Mouse (Mus musculus): ENCODE results near the gene Bmx. TPM values are rescaled to one million over a fixed set of nuclear protein-coding genes. Genes with fewer than 3 reads are reported as not detected.
A peak's percentile ranks its signal among the peaks of the same experiment; 100 is the strongest.

Bmx gene
- total RNA-seq (2015), result 27.4 and 30.8 TPM in 2 replicates
- 40.8 and 42.4 TPM in 2 replicates for total RNA-seq (2017)

- peak; percentile 61 for ATAC-seq (ENCODE audit: poor library complexity, severe bottlenecking)
Observed at GRCm38 (mm10) chrX:164258057-164258456, at the start of gene Bmx. Bmx (minus strand) TSS chrX:164258193.

GRCm38 (mm10) chrX:164306250-164306649 lies 48.3 kb upstream of the Bmx start:
- no peak for ATAC-seq (ENCODE audit: poor library complexity, severe bottlenecking)

GRCm38 (mm10) chrX:164291147-164291546 lies 33.2 kb upstream of the Bmx start:
- ATAC-seq (ENCODE audit: poor library complexity, severe bottlenecking), result no peak

- peak; percentile 96 for ATAC-seq (ENCODE audit: poor library complexity, severe bottlenecking)
Observed at GRCm38 (mm10) chrX:164287077-164287476, 29.1 kb upstream of the Bmx start.

- no peak for ATAC-seq (ENCODE audit: poor library complexity, severe bottlenecking)
Observed at GRCm38 (mm10) chrX:164283808-164284207, 25.8 kb upstream of the Bmx start.

GRCm38 (mm10) chrX:164280918-164281647 lies 23.1 kb upstream of the Bmx start:
- ATAC-seq (ENCODE audit: poor library complexity, severe bottlenecking), result peak; percentile 78

- no peak for ATAC-seq (ENCODE audit: poor library complexity, severe bottlenecking)
Observed at GRCm38 (mm10) chrX:164275536-164275935, 17.5 kb upstream of the Bmx start.

GRCm38 (mm10) chrX:164270603-164271002 lies 12.6 kb upstream of the Bmx start:
- peak; percentile 61; the same call in 1 of the 2 replicates for ATAC-seq (ENCODE audit: poor library complexity, severe bottlenecking)

- ATAC-seq (ENCODE audit: poor library complexity, severe bottlenecking), result peak; percentile 82
Observed at GRCm38 (mm10) chrX:164269285-164269761, 11.3 kb upstream of the Bmx start, which contains the start of gene Pir. Pir (plus strand) TSS chrX:164269371.

- ATAC-seq (ENCODE audit: poor library complexity, severe bottlenecking), result no peak
Observed at GRCm38 (mm10) chrX:164264861-164265260, 6.9 kb upstream of the Bmx start.

GRCm38 (mm10) chrX:164262286-164262685 lies 4.3 kb upstream of the Bmx start:
- ATAC-seq (ENCODE audit: poor library complexity, severe bottlenecking), result no peak

- peak; percentile 74 for ATAC-seq (ENCODE audit: poor library complexity, severe bottlenecking)
Observed at GRCm38 (mm10) chrX:164258662-164259061, 669 bp upstream of the Bmx start.

- peak; percentile 75 for ATAC-seq (ENCODE audit: poor library complexity, severe bottlenecking)
Observed at GRCm38 (mm10) chrX:164256527-164256926, 1.5 kb downstream of the Bmx start.

- no peak for ATAC-seq (ENCODE audit: poor library complexity, severe bottlenecking)
Observed at GRCm38 (mm10) chrX:164246722-164247121, 11.3 kb downstream of the Bmx start.

- 0 out of 2 replicates have a peak, but pooled peaks have one; percentile 27 for ATAC-seq (ENCODE audit: poor library complexity, severe bottlenecking)
Observed at GRCm38 (mm10) chrX:164245714-164246113, 12.3 kb downstream of the Bmx start.

GRCm38 (mm10) chrX:164233380-164233779 lies 24.6 kb downstream of the Bmx start:
- ATAC-seq (ENCODE audit: poor library complexity, severe bottlenecking), result no peak

- ATAC-seq (ENCODE audit: poor library complexity, severe bottlenecking), result peak; percentile 88
Observed at GRCm38 (mm10) chrX:164221989-164222388, 36.0 kb downstream of the Bmx start.

GRCm38 (mm10) chrX:164200547-164200946 lies 57.4 kb downstream of the Bmx start:
- ATAC-seq (ENCODE audit: poor library complexity, severe bottlenecking), result peak; percentile 96

GRCm38 (mm10) chrX:164197679-164198078 lies 60.3 kb downstream of the Bmx start:
- no peak for ATAC-seq (ENCODE audit: poor library complexity, severe bottlenecking)

- ATAC-seq (ENCODE audit: poor library complexity, severe bottlenecking), result peak; percentile 72
Observed at GRCm38 (mm10) chrX:164189880-164190279, 68.1 kb downstream of the Bmx start.

- peak; percentile 89 for ATAC-seq (ENCODE audit: poor library complexity, severe bottlenecking)
Observed at GRCm38 (mm10) chrX:164183844-164184243, 74.1 kb downstream of the Bmx start.

GRCm38 (mm10) chrX:164179746-164180145 lies 78.2 kb downstream of the Bmx start:
- ATAC-seq (ENCODE audit: poor library complexity, severe bottlenecking), result peak; percentile 82

Measured in megakaryocyte, adult 5-6 weeks (primary cell).